Mouse (Mus musculus): ENCODE data around the gene 4933430I17Rik. TPM values are rescaled to one million over a fixed set of nuclear protein-coding genes. Genes with fewer than 3 reads are reported as not detected.
"Not testable (repeated sequence)": the region's sequence is repeated elsewhere in the genome, so short reads cannot be mapped to it uniquely, and the experiment has no call there.

The 4933430I17Rik gene
- total RNA-seq (2021), result under 1 TPM in 1 of 2 experiments, not detected in 1; 0.19 TPM
- long read RNA-seq, experiment 1, result 0 reads
- long read RNA-seq, experiment 2, result 0 reads

GRCm38 (mm10) chr4:62524651-62525488, at the start of gene 4933430I17Rik, which contains the start of gene Pole3:
Gene 4933430I17Rik (plus strand): TSS chr4:62525369.
Gene Pole3 (minus strand): TSS chr4:62525068.
- intact Hi-C loops (cut with DNase I), result no loop called here
- peak; percentile 97 to 99 for DNase-seq

DNA sequence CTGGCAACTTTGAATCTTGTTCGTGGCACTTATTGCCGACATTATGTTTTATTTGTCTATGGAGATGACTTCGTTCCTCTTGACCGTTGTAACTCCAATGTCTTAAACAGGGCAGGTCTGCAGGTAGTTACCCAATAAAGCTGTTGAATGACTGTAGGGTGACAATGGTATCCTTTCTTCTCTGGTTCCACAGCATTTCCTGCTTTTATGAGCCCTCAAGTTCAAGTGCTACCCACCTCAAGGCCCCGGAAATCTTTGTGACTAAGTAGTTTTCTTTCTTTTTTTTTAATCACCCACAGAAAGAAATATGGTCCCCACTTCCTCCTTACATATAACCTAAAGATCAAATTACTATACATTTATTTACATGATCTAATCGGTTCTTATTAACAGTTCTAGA, 49.4 kb upstream of the 4933430I17Rik start:
- intact Hi-C loops (cut with DNase I), result no loop called here
- no peak for DNase-seq

- no peak for DNase-seq
- intact Hi-C loops (cut with DNase I), result no loop called here
Observed at GRCm38 (mm10) chr4:62477542-62478244, 47.5 kb upstream of the 4933430I17Rik start.

DNA sequence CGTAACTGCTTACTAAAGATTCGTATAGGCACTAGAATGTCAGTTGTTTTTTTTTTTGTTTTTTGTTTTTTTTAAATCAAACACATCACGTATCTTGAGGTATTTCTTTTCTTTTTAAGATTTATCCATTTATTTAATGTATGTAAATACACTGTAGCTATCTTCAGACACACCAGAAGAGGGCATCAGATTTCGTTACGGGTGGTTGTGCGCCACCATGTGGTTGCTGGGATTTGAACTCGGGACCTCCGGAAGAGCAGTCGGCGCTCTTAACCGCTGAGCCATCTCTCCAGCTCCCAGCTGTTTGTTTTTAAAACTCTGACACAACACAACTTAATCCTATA, 45.6 kb upstream of the 4933430I17Rik start:
- intact Hi-C loops (cut with DNase I); DNase-seq: not testable (repeated sequence)

DNA sequence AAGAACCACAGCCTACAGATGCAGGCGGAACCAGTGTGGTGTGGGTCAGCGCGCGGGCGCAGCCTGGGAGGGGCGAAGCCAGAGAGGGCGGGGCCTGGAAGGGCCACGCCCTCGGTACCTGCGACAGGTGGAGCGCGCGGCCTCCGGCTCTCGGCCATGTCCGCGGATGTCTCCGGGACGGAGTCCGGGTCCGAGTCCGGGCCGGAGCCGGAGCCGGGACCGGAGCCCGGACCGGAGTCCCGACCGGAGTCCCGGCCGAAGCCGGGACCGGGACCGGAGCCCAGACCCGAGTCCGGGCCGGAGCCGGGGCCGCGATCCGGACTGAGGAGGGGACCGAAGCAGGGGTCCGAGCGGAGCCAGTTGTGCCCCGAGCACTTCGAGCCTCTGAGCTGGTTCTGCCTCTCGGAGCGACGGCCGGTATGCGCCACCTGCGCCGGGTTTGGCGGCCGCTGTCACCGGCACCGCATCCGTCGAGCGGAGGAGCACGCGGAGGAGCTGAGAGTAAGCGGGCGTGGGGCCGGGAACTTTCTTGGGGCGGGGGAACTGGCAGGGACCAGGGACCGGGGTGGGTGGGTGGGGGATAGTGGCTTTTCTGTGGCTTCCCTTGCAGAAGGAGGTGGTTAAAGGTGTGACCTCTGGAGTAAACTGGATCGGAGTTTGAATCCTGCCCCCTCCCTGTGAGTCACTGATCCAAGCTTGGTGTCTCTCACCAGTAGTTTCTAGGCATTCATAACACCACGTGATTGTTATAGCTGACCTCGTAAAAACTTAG, 45.0 kb upstream of the 4933430I17Rik start, which contains the start of gene Bspry:
Gene Bspry (plus strand): TSS at position 117 of the 772 bp plus-strand sequence.
- DNase-seq, result peak; percentile 24 to 27
- intact Hi-C loops (cut with DNase I), result no loop called here

GRCm38 (mm10) chr4:62480709-62481605, 44.2 kb upstream of the 4933430I17Rik start:
- intact Hi-C loops (cut with DNase I), result no loop called here
- DNase-seq, result no peak

DNA sequence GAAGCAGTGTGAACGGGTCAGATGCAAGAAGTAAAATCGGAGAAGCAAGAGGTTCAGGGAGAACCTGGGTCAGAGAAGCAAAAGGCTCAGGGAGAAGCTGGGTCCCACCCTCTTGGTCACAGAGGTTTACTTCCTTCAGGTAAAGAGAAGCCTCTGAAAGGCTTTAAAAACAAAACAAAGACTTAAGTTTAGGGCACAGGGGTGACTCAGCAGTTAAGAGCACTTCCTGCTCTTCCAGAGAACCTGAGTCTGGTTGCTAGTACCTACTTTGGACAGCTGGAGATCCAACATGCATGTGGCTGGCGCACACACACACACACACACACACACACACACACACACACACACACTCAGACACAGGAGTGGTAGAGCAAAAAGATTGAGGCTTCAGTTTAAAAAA, 40.2 kb upstream of the 4933430I17Rik start:
- no peak for DNase-seq
- intact Hi-C loops (cut with DNase I), result no loop called here

GRCm38 (mm10) chr4:62485450-62486161, 39.6 kb upstream of the 4933430I17Rik start:
- no peak for DNase-seq

GRCm38 (mm10) chr4:62486162-62486696, 38.9 kb upstream of the 4933430I17Rik start:
- intact Hi-C loops (cut with DNase I), result no loop called here
- no peak for DNase-seq

More at GRCm38 (mm10) chr4:62485450-62486161, 39.6 kb upstream of the 4933430I17Rik start:
- intact Hi-C loops (cut with DNase I), result no loop called here

GRCm38 (mm10) chr4:62487172-62487571, 38.0 kb upstream of the 4933430I17Rik start:
- intact Hi-C loops (cut with DNase I), result no loop called here
- DNase-seq, result no peak

DNA sequence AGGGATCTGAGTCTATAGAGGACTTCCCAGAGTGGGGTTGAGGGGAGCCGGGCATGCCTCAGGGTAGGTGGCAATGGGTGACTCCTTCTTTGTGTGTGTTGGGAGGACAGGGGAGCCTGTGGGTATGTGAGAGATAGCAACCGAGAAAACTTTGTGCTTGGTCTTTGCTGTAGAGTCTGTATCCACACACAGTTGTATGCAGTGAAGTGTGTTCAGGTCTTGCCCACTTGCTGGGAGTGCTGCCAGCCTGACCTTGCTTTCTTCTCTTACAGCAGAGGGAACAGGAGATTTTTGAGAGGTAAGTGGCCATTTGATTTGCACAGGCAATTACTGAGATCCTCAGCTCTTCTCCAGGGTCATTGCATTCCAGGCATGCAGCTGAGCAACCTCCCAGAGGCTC, 37.3 kb upstream of the 4933430I17Rik start:
- no peak for DNase-seq
- intact Hi-C loops (cut with DNase I), result no loop called here

DNA sequence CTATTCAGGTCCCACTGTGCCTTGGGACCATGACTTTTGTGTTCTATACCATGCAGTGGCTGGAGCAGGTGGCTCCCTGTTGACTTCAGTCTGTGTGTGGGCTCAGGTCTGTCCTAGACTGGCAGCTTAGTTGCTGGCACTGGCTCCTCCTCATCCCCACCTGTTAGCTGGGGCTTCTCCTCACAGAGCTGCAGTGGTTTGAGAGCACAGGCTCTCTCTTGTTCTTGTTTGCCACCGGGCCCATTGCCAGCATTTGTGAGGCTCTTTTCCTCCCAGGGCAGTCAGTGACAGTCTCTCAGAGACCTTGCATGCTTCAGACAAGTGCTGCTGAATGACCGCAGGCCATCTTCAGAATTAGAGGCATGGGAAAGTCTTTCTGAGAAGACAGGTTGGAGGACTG, 32.5 kb upstream of the 4933430I17Rik start:
- no peak for DNase-seq
- intact Hi-C loops (cut with DNase I), result no loop called here

- intact Hi-C loops (cut with DNase I), result no loop called here
- DNase-seq, result no peak
Observed at GRCm38 (mm10) chr4:62494230-62494629, 30.9 kb upstream of the 4933430I17Rik start.

- intact Hi-C loops (cut with DNase I), result no loop called here
- peak; percentile 54 to 73 for DNase-seq
Observed at GRCm38 (mm10) chr4:62495946-62496345, 29.2 kb upstream of the 4933430I17Rik start.

- peak; percentile 56 to 58 for DNase-seq
- intact Hi-C loops (cut with DNase I), result no loop called here
Observed at GRCm38 (mm10) chr4:62496815-62497214, 28.4 kb upstream of the 4933430I17Rik start.

- no peak for DNase-seq
- intact Hi-C loops (cut with DNase I), result loop anchor here (5.0 kb wide), 1 partner anchor 93 kb away; the partner anchor contains the start of genes Cdc26 and Prpf4
Observed at GRCm38 (mm10) chr4:62500799-62501198, 24.4 kb upstream of the 4933430I17Rik start.

GRCm38 (mm10) chr4:62501534-62501933, 23.6 kb upstream of the 4933430I17Rik start:
- no peak for DNase-seq

DNA sequence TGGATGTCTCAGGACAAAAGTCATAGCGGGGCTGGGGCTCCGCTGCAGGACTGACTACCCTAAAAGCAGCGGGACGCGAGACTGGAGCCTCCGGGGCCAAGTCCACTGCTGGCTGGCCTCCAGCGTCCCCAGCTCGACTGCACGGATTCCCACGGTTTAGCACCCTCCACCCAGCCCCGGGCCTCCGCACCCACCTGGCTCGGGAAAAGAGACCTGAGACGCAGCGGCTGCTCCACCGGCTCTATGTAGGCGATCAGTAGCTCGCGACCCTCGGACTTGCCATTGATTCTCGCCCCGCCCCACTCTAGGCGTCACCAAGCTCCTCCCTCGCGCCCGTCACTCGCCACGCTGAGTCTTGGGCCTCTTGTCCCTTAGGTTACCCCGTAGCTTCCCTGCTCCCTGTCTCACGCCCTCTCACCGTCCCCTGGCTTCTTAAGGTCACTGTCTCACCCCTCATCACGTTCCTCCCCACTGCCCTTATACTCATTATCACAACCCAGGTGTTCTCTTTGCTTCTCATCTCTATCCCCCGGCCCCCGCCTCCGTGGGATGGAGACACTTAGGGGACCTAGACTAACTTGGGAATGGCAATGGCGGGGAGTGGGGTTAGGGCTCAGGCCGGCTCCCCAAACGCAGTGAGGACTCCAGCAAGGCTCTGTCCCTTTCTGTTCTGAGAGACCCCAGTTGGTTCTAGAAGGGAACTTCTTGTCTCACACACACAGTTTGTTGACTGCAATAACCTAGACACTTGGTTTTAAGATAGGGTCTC, 23.0 kb upstream of the 4933430I17Rik start:
- DNase-seq, result peak; percentile 88 to 93
- intact Hi-C loops (cut with DNase I), result loop anchor here (2.0 to 5.0 kb wide), 2 partner anchors 17 to 95 kb away; partner anchors contain the start of genes Alad, Cdc26 and Prpf4

More at GRCm38 (mm10) chr4:62501534-62501933, 23.6 kb upstream of the 4933430I17Rik start:
- intact Hi-C loops (cut with DNase I), result loop anchor here (5.0 kb wide), 1 partner anchor 94 kb away; the partner anchor contains the start of genes Cdc26 and Prpf4

Measured in heart, postnatal 14 days (tissue).